13 mouse cellular contexts compared by ENCODE assay signal in genomic region chr4:131929146-131929545, GRCm38 (mm10). TPM values are rescaled to one million over a fixed set of nuclear protein-coding genes. Genes with fewer than 3 reads are reported as not detected.
"Had no signal": no experiment of that assay in that cellular context is flagged by ENCODE, and none has a peak within 500 bp of the region (broad histone marks: within the 10 kb centered on the region; RNA-seq: fewer than 3 reads in every experiment).

No protein-coding gene starts in this region.

- H3K4me3 ChIP-seq: kidney, embryonic 15.5 days; left cerebral cortex, adult 2 months; liver, embryonic 13.5 days had no signal

- H3K27ac ChIP-seq: kidney, embryonic 15.5 days; left cerebral cortex, adult 2 months; liver, embryonic 13.5 days had no signal

- DNase-seq: kidney, postnatal 10 days; layer of hippocampus, postnatal 36 days; liver, embryonic 13.5 days; lung, adult 2 months; lung, postnatal 14 days; lung, postnatal 4 days; midbrain, embryonic 14.5 days; thymus, postnatal 25 days had no signal

RNA-seq across cellular contexts. Expression of gene Tmem200b, which starts 7.6 kb away (rescaled TPM):
- total RNA-seq: megakaryocyte progenitor cell, adult 5-6 weeks had no signal
- polyA plus RNA-seq: liver, embryonic 16.5 days; midbrain, embryonic 14.5 days; neural tube, embryonic 14.5 days had no signal
